Mouse (Mus musculus): Measurements from ENCODE around the gene Ripor1.

DNA sequence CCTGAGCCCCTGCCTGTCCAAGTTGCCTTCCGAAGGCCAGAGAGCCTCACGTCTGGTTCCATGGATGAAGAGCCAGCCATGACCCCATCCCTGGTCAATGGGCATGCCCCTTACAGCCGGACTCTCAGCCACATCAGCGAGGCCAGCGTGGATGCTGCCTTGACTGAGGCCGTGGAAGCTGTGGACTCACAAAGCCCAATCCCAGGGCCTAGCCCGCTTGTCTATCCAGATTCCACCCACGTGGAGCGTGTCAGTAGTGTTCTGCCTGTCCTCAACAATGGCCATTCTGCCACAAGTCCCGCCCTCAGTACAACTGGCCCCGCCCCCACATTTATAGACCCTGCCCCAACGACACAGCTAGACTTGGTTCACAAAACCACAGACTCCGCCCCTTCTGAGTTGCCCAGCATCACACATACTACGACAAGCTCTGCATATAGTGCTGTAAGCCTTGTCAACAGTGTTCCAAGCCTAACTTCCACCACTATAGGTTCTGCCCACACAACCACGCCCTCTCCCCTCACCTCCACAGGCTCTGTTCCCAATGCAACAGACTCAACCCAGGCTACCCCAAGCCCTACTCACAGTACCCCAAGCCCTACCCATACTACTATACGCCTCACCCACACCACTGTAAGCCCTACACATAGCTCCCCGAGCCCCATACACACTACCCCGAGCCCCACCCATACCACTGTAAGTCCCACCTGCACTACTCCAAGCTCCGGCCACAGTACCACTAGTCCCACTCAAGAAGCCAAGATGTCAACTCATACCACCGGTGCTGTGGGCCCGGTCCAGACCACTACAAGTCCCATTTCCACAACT is 12.6 kb downstream of the Ripor1 start:
- TF ChIP-seq CTCF (conservative IDR thresholded peaks at IDR 0.05; ENCODE audit: low read length) (no peak), POU5F1 (IDR thresholded peaks at IDR 0.05; ENCODE audit: borderline replicate concordance, low read length) (no peak), NANOG (IDR thresholded peaks at IDR 0.05; ENCODE audit: borderline replicate concordance, low read length) (no peak)
